Mouse (Mus musculus): ENCODE measurements around the gene Pklr. TPM values are rescaled to one million over a fixed set of nuclear protein-coding genes. Genes with fewer than 3 reads are reported as not detected.

The Pklr gene
- polyA plus RNA-seq (2014; fragmentation: Nextera tagmentation; extraction: Ambion mirVana) = 1.6 and 2.0 TPM in 2 replicates

GRCm38 (mm10) chr3:89135958-89136357 is at the start of gene Pklr:
Gene Pklr, plus strand, starts transcription at chr3:89136142.
- DNase-seq (ENCODE audit: low spot score) (no peak), ATAC-seq (ENCODE audit: low FRiP score) (no peak)
- no peaks in the 10 kb centered on the region for H3K4me1 ChIP-seq (replicated peaks; ENCODE audit: control insufficient read depth, insufficient read depth, low read length)
- H3K27ac ChIP-seq (ENCODE audit: low read depth, low read length) = no peak within 1 kb of the TSS
- 67% methylated on average over 3 of the region's 3 CpGs for whole genome bisulfite sequencing
- H3K36me3 ChIP-seq (ENCODE audit: control insufficient read depth, insufficient read depth, low read length) = no peaks in the 10 kb centered on the region
- H3K4me3 ChIP-seq (ENCODE audit: low read depth, low read length) = no peak within 1 kb of the TSS
- no peak within 1 kb of the TSS for H3K4me2 ChIP-seq (replicated peaks; ENCODE audit: low read depth, low read length)
- no peak within 1 kb of the TSS for H3K9ac ChIP-seq (ENCODE audit: low read depth, low read length)
- no peaks in the 10 kb centered on the region for H3K9me3 ChIP-seq (ENCODE audit: control insufficient read depth, low read length)
- H3K27me3 ChIP-seq (ENCODE audit: control insufficient read depth, insufficient read depth, low read length) = no peaks in the 10 kb centered on the region

- H3K4me1 ChIP-seq (replicated peaks; ENCODE audit: control insufficient read depth, insufficient read depth, low read length) = peaks cover 10% of the 10 kb centered on the region
- ATAC-seq (ENCODE audit: low FRiP score) (no peak), DNase-seq (ENCODE audit: low spot score) (peak; percentile 91)
- H3K9me3 ChIP-seq (ENCODE audit: control insufficient read depth, low read length) = no peaks in the 10 kb centered on the region
- H3K36me3 ChIP-seq (ENCODE audit: control insufficient read depth, insufficient read depth, low read length) = peaks cover 4% of the 10 kb centered on the region; the same call in 1 of the 2 replicates
- no peak overlapping the region for H3K9ac ChIP-seq (ENCODE audit: low read depth, low read length)
- peaks cover 23% of the 10 kb centered on the region for H3K27me3 ChIP-seq (ENCODE audit: control insufficient read depth, insufficient read depth, low read length)
- 36% methylated on average over 21 of the region's 21 CpGs for WGBS
- H3K27ac ChIP-seq (ENCODE audit: low read depth, low read length) = no peak overlapping the region
- no peak overlapping the region for H3K4me3 ChIP-seq (ENCODE audit: low read depth, low read length)
- no peak overlapping the region for H3K4me2 ChIP-seq (replicated peaks; ENCODE audit: low read depth, low read length)
Measured at GRCm38 (mm10) chr3:89087338-89088110, 48.4 kb upstream of the Pklr start.

GRCm38 (mm10) chr3:89088974-89089373 is 47.0 kb upstream of the Pklr start:
- H3K27me3 ChIP-seq (ENCODE audit: control insufficient read depth, insufficient read depth, low read length) = peaks cover 24% of the 10 kb centered on the region
- peaks cover 13% of the 10 kb centered on the region for H3K4me1 ChIP-seq (replicated peaks; ENCODE audit: control insufficient read depth, insufficient read depth, low read length)
- H3K4me2 ChIP-seq (replicated peaks; ENCODE audit: low read depth, low read length) = no peak overlapping the region
- peaks cover 4% of the 10 kb centered on the region; the same call in 1 of the 2 replicates for H3K36me3 ChIP-seq (ENCODE audit: control insufficient read depth, insufficient read depth, low read length)
- ATAC-seq (ENCODE audit: low FRiP score) (no peak), DNase-seq (ENCODE audit: low spot score) (no peak)
- 60% methylated on average over 14 of the region's 14 CpGs for WGBS
- no peaks in the 10 kb centered on the region for H3K9me3 ChIP-seq (ENCODE audit: control insufficient read depth, low read length)
- H3K9ac ChIP-seq (ENCODE audit: low read depth, low read length) = no peak overlapping the region
- peak overlapping the region; percentile 63; the same call in 1 of the 2 replicates for H3K4me3 ChIP-seq (ENCODE audit: low read depth, low read length)
- H3K27ac ChIP-seq (ENCODE audit: low read depth, low read length) = no peak overlapping the region

- Histone ChIP-seq H3K9me3 (ENCODE audit: control insufficient read depth, low read length) (no peaks in the 10 kb centered on the region), H3K4me1 (replicated peaks; ENCODE audit: control insufficient read depth, insufficient read depth, low read length) (peaks cover 13% of the 10 kb centered on the region), H3K4me3 (ENCODE audit: low read depth, low read length) (peak overlapping the region; percentile 63), H3K36me3 (ENCODE audit: control insufficient read depth, insufficient read depth, low read length) (peaks cover 4% of the 10 kb centered on the region; the same call in 1 of the 2 replicates), H3K27me3 (ENCODE audit: control insufficient read depth, insufficient read depth, low read length) (peaks cover 24% of the 10 kb centered on the region), H3K27ac (ENCODE audit: low read depth, low read length) (peak overlapping the region; percentile 65; the same call in 1 of the 2 replicates), H3K9ac (ENCODE audit: low read depth, low read length) (peak overlapping the region; percentile 73), H3K4me2 (replicated peaks; ENCODE audit: low read depth, low read length) (peak overlapping the region; percentile 98)
- WGBS = under 1% methylated on average over 37 of the region's 40 CpGs
- ATAC-seq (ENCODE audit: low FRiP score) = peak; percentile 48
- peak; percentile 79 for DNase-seq (ENCODE audit: low spot score)
Measured at GRCm38 (mm10) chr3:89089882-89090591, 45.9 kb upstream of the Pklr start.

- Histone ChIP-seq H3K4me3 (ENCODE audit: low read depth, low read length) (peak overlapping the region; percentile 63), H3K27ac (ENCODE audit: low read depth, low read length) (peak overlapping the region; percentile 65), H3K27me3 (ENCODE audit: control insufficient read depth, insufficient read depth, low read length) (peaks cover 24% of the 10 kb centered on the region), H3K4me2 (replicated peaks; ENCODE audit: low read depth, low read length) (peak overlapping the region; percentile 98), H3K4me1 (replicated peaks; ENCODE audit: control insufficient read depth, insufficient read depth, low read length) (peaks cover 13% of the 10 kb centered on the region), H3K9ac (ENCODE audit: low read depth, low read length) (peak overlapping the region; percentile 73), H3K36me3 (ENCODE audit: control insufficient read depth, insufficient read depth, low read length) (peaks cover 4% of the 10 kb centered on the region; the same call in 1 of the 2 replicates), H3K9me3 (ENCODE audit: control insufficient read depth, low read length) (no peaks in the 10 kb centered on the region)
- WGBS = 0% methylated on average over 50 of the region's 74 CpGs
- ATAC-seq (ENCODE audit: low FRiP score) (peak; percentile 63), DNase-seq (ENCODE audit: low spot score) (peak; percentile 90)
Measured at GRCm38 (mm10) chr3:89090694-89091655, 45.0 kb upstream of the Pklr start.

- peaks cover 24% of the 10 kb centered on the region for H3K27me3 ChIP-seq (ENCODE audit: control insufficient read depth, insufficient read depth, low read length)
- no peak for ATAC-seq (ENCODE audit: low FRiP score)
- peaks cover 13% of the 10 kb centered on the region for H3K4me1 ChIP-seq (replicated peaks; ENCODE audit: control insufficient read depth, insufficient read depth, low read length)
Measured at GRCm38 (mm10) chr3:89091811-89092508, 44.0 kb upstream of the Pklr start.

GRCm38 (mm10) chr3:89092509-89093090 is 43.3 kb upstream of the Pklr start:
- H3K9ac ChIP-seq (ENCODE audit: low read depth, low read length) = peak overlapping the region; percentile 73
- DNase-seq (ENCODE audit: low spot score) (peak; percentile 26), ATAC-seq (ENCODE audit: low FRiP score) (peak; percentile 33)
- H3K36me3 ChIP-seq (ENCODE audit: control insufficient read depth, insufficient read depth, low read length) = peaks cover 4% of the 10 kb centered on the region; the same call in 1 of the 2 replicates
- peak overlapping the region; percentile 98 for H3K4me2 ChIP-seq (replicated peaks; ENCODE audit: low read depth, low read length)
- H3K9me3 ChIP-seq (ENCODE audit: control insufficient read depth, low read length) = no peaks in the 10 kb centered on the region
- peak overlapping the region; percentile 25; the same call in 1 of the 2 replicates for H3K27ac ChIP-seq (ENCODE audit: low read depth, low read length)
- 13% methylated on average over 11 of the region's 11 CpGs for WGBS
- peak overlapping the region; percentile 63 for H3K4me3 ChIP-seq (ENCODE audit: low read depth, low read length)
- H3K4me1 ChIP-seq (replicated peaks; ENCODE audit: control insufficient read depth, insufficient read depth, low read length) = peaks cover 13% of the 10 kb centered on the region
- peaks cover 24% of the 10 kb centered on the region for H3K27me3 ChIP-seq (ENCODE audit: control insufficient read depth, insufficient read depth, low read length)

More at GRCm38 (mm10) chr3:89091811-89092508, 44.0 kb upstream of the Pklr start:
- Histone ChIP-seq H3K4me2 (replicated peaks; ENCODE audit: low read depth, low read length) (peak overlapping the region; percentile 98), H3K4me3 (ENCODE audit: low read depth, low read length) (peak overlapping the region; percentile 63), H3K9ac (ENCODE audit: low read depth, low read length) (peak overlapping the region; percentile 73), H3K36me3 (ENCODE audit: control insufficient read depth, insufficient read depth, low read length) (peaks cover 4% of the 10 kb centered on the region; the same call in 1 of the 2 replicates), H3K9me3 (ENCODE audit: control insufficient read depth, low read length) (no peaks in the 10 kb centered on the region), H3K27ac (ENCODE audit: low read depth, low read length) (peak overlapping the region; percentile 25; the same call in 1 of the 2 replicates)
- DNase-seq (ENCODE audit: low spot score) = peak; percentile 40
- WGBS = 6% methylated on average over 20 of the region's 20 CpGs

All from hindbrain, embryonic 11.5 days (tissue).